In genomic region chr4:154246115-154247040, GRCm38 (mm10) we compare ENCODE assay signal across 8 mouse cellular contexts. TPM values are rescaled to one million over a fixed set of nuclear protein-coding genes. Genes with fewer than 3 reads are reported as not detected.
DNase-seq lines count a peak whose midpoint lies in the region; ATAC-seq lines count a peak whose summit lies in the region.

No protein-coding gene starts in this region.

- H3K4me3 ChIP-seq in forebrain, embryonic 15.5 days: no peak overlapping the region

- intact Hi-C loops in heart, postnatal 25 days (cut with DNase I): loop anchor here (2.0 to 5.0 kb wide), 2 partner anchors 28 to 39 kb away; no protein-coding TSS in a partner anchor

- peak overlapping the region; percentile 27; the same call in 1 of the 2 replicates for H3K4me2 ChIP-seq in forebrain, embryonic 15.5 days (replicated peaks)

- H3K9ac ChIP-seq in forebrain, embryonic 15.5 days (replicated peaks): no peak overlapping the region

- DNase-seq in NIH3T3 (ENCODE audit: low read depth): peak; percentile 80
- peak; percentile 65 to 71 for DNase-seq in cerebellum, adult 18-20 months
- DNase-seq in heart, postnatal 25 days (ENCODE audit: low spot score): peak; percentile 61
- DNase-seq in large intestine, adult 2 months (ENCODE audit: low read depth, low spot score): peak; percentile 63
- peak; percentile 93 for DNase-seq in lung, postnatal 10 days
- peak; percentile 90 for DNase-seq in retina, postnatal 1 day
- DNase-seq in urinary bladder, postnatal 25 days (ENCODE audit: low spot score): peak; percentile 84

- peaks cover 7% of the 10 kb centered on the region; the same call in 1 of the 2 replicates for H3K4me1 ChIP-seq in forebrain, embryonic 15.5 days

- 8% methylated on average over 19 of the region's 19 CpGs for WGBS in forebrain, embryonic 15.5 days
- WGBS in large intestine, adult 2 months: 10% methylated on average over 19 of the region's 19 CpGs

- ATAC-seq in forebrain, embryonic 15.5 days (replicated peaks): no peak

- no peaks in the 10 kb centered on the region for H3K36me3 ChIP-seq in forebrain, embryonic 15.5 days

- no peaks in the 10 kb centered on the region for H3K9me3 ChIP-seq in forebrain, embryonic 15.5 days

- no peak overlapping the region for H3K27ac ChIP-seq in forebrain, embryonic 15.5 days (replicated peaks)

- H3K27me3 ChIP-seq in forebrain, embryonic 15.5 days: no peaks in the 10 kb centered on the region

RNA-seq across cellular contexts. Expression of gene Arhgef16, which starts 55.1 kb away (rescaled TPM):
- polyA plus RNA-seq in forebrain, embryonic 15.5 days (2015; fragmentation: Nextera tagmentation; extraction: Ambion mirVana): 0.60 and 0.63 TPM in 2 replicates
- under 1 TPM; 0.36 to 0.62 TPM for total RNA-seq in heart, postnatal 25 days (2021)
- 96.6 and 129 TPM in 2 replicates for polyA plus RNA-seq in large intestine, adult 2 months (2012; rRNA removed)

Comparison
In these comparisons a context has a peak if more than half of its experiments do, and no peak if none do; other contexts are left out.
1. RNA of gene Arhgef16, which starts 55.1 kb away (polyA plus RNA-seq): 96.6 to 129 TPM in large intestine, adult 2 months; 0.60 to 0.63 TPM in forebrain, embryonic 15.5 days; every median in the first group is over 10 times any median in the second.
2. Peak in every context shown above with its lines, with median percentiles within 50 percentile points of each other: DNase-seq.